Mouse (Mus musculus): Measurements from ENCODE around the gene Lif. TPM values are rescaled to one million over a fixed set of nuclear protein-coding genes. Genes with fewer than 3 reads are reported as not detected.

The Lif gene
- total RNA-seq, 1 experiment: 7.9 TPM

DNA sequence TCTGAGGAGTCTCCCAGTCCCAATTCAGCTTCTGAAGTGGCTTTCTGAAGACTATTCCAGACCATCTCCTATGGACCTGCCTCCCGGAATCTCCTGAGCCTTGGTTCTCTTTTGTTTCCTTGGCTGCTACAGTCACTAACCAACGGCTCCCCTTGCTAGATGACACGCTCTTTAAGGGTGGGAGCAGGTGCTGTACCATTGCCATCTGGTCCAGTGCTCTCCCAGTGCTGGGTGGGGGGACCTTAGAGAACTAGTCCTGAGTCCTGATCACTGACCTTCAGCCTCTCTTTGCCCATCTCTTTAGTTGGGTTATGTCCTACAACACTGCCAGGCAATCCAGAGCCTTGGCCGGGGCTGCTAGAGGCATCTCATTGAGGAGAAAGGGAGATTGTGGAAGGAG is 36.1 kb downstream of the Lif start:
- H3K9me3 ChIP-seq (ENCODE audit: control insufficient read depth, insufficient read depth, low read depth, low read length): no peaks in the 10 kb centered on the region
- H3K4me1 ChIP-seq (ENCODE audit: control insufficient read depth in 2 of 2, insufficient read depth in 2 of 2, low read length in 2 of 2, poor library complexity in 1 of 2): peaks cover 5 to 18% of the 10 kb centered on the region in 2 experiments; a peak in 3 of 4 replicates
- in situ Hi-C loops (cut with MboI; ENCODE audit: low sequenced_read_pairs in 2 of 2, unreplicated experiment in 2 of 2): no loop called here
- H3K27ac ChIP-seq (ENCODE audit: insufficient read depth, low read depth, low read length, poor library complexity, severe bottlenecking): no peak overlapping the region
- no peak overlapping the region for H3K4me3 ChIP-seq (ENCODE audit: insufficient read depth in 1 of 2, low read depth in 1 of 2, low read length in 2 of 2, poor library complexity in 1 of 2, severe bottlenecking in 1 of 2)
- TF ChIP-seq MAFK (IDR thresholded peaks at IDR 0.05; ENCODE audit: insufficient read depth, low read depth, low read length) (no peak), ZNF384 (IDR thresholded peaks at IDR 0.05; ENCODE audit: low read depth, low read length) (no peak), HCFC1 (IDR thresholded peaks at IDR 0.05; ENCODE audit: borderline replicate concordance, insufficient read depth, low read length) (no peak), ZC3H11A (IDR thresholded peaks at IDR 0.05; ENCODE audit: borderline replicate concordance, low read depth, low read length) (no peak), CHD2 (IDR thresholded peaks at IDR 0.05; ENCODE audit: low read depth, low read length) (no peak)
- no peaks in the 10 kb centered on the region for H3K36me3 ChIP-seq (ENCODE audit: control insufficient read depth, insufficient read depth, low read length, poor library complexity, severe bottlenecking)
- no peak for DNase-seq (ENCODE audit: low read depth, low spot score)
- H3K9ac ChIP-seq (ENCODE audit: insufficient read depth, low read depth, low read length, poor library complexity, severe bottlenecking): no peak overlapping the region

DNA sequence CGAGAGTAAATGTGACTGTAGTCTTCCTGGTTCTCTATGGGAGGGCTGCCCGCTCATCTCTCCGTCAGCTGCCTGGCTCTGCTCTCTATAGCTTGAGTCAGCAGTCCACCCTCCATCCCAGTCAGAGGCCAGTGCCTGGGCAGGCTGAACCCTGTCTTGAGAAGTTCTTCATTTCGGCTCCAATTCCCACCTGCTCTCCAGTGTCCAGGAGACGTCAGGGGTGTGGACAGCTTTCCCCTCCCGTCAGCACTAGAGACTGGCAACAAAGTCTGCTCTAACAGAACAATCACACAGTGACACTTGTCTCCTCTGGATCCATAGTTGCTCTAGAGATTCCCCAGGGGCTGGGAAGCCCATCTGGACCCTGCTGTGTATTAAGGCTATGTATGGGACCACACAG is 36.7 kb downstream of the Lif start:
- DNase-seq (ENCODE audit: low read depth, low spot score): no peak
- Histone ChIP-seq H3K4me3 (ENCODE audit: insufficient read depth in 1 of 2, low read depth in 1 of 2, low read length in 2 of 2, poor library complexity in 1 of 2, severe bottlenecking in 1 of 2) (no peak overlapping the region), H3K9me3 (ENCODE audit: control insufficient read depth, insufficient read depth, low read depth, low read length) (no peaks in the 10 kb centered on the region), H3K27ac (ENCODE audit: insufficient read depth, low read depth, low read length, poor library complexity, severe bottlenecking) (no peak overlapping the region), H3K9ac (ENCODE audit: insufficient read depth, low read depth, low read length, poor library complexity, severe bottlenecking) (no peak overlapping the region), H3K36me3 (ENCODE audit: control insufficient read depth, insufficient read depth, low read length, poor library complexity, severe bottlenecking) (no peaks in the 10 kb centered on the region), H3K4me1 (ENCODE audit: control insufficient read depth in 2 of 2, insufficient read depth in 2 of 2, low read length in 2 of 2, poor library complexity in 1 of 2) (peaks cover 10 to 22% of the 10 kb centered on the region in 2 experiments; a peak in 3 of 4 replicates)
- in situ Hi-C loops (cut with MboI; ENCODE audit: low sequenced_read_pairs in 2 of 2, unreplicated experiment in 2 of 2): no loop called here
- TF ChIP-seq HCFC1 (IDR thresholded peaks at IDR 0.05; ENCODE audit: borderline replicate concordance, insufficient read depth, low read length): no peak
- TF ChIP-seq ZNF384 (IDR thresholded peaks at IDR 0.05; ENCODE audit: low read depth, low read length): no peak
- no peak for TF ChIP-seq MAFK (IDR thresholded peaks at IDR 0.05; ENCODE audit: insufficient read depth, low read depth, low read length)
- TF ChIP-seq CHD2 (IDR thresholded peaks at IDR 0.05; ENCODE audit: low read depth, low read length): no peak
- no peak for TF ChIP-seq ZC3H11A (IDR thresholded peaks at IDR 0.05; ENCODE audit: borderline replicate concordance, low read depth, low read length)

DNA sequence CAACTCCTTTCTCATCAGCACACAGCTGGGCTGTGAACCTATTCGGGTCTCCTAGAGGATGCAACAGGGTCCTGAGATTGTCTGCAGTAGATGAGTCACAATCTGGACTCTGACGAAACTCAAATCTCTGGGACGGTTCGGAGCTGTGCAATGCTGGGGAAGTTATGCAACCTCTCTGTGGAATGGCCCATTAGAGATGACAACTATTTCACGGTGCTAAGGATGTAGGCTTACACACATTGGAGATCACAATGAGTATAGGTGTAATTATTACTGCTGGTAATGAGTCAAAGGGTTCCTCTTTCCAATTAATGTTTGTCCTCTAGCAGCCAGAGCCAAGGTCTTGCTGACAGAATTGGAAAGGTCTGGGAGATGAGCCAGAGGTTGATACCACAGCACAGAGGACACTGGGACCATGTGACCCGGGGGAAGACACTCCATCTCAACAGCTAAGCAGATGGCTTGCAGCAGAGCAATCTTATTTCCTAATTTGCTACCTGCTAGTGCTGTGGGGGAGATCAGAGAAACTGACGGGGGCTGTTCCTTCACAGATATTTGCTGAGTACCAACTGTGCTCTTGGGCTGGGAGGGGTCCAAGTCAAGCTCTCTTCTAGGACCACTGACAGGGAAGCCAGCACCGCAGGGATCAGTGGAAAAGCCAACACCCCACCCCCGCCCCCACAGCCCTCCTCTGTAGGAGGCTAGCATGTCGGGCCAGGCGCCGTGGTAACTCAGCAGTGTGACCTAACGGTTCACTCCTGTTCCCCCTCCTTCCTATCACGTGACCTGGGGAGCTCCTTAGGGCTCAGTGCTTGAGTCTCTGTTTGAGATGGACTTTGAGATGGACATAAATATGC is 37.4 kb downstream of the Lif start:
- H3K27ac ChIP-seq (ENCODE audit: insufficient read depth, low read depth, low read length, poor library complexity, severe bottlenecking): no peak overlapping the region
- in situ Hi-C loops (cut with MboI; ENCODE audit: low sequenced_read_pairs in 2 of 2, unreplicated experiment in 2 of 2): no loop called here
- H3K4me1 ChIP-seq (ENCODE audit: control insufficient read depth in 2 of 2, insufficient read depth in 2 of 2, low read length in 2 of 2, poor library complexity in 1 of 2): peaks cover 11 to 28% of the 10 kb centered on the region in 2 experiments; a peak in 3 of 4 replicates

DNA sequence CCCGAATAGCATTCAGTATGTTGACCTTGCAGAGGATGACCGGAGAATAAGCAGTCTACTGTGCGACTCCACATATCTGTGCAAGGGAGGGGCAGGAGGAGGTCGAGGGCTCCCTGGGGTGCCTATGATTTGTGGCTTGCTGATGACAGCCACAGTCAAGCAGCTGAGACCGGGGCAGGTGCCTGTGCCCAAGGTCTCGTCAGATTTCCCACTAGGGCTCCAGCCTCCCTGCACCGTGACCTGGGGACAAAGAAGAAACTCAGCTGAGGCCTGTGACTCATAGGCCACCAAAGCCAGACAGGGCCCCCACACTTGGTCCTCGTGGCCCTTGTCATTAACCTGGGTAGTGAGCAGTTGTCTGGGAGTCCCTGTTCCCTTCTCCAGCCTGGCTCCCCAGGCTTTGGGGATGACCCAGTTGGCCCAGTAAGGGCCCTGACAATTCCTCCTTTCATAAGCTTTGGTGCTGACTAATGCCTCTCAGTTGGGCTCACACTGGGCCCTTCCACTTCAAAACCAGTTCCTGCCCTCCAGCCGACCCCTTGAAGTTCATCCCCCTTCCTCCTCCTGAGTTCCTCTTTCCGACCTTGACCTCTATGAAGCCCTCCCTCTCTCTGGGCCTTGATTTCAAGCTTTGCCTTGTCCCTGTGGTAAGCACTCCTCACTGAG is 39.4 kb downstream of the Lif start:
- TF ChIP-seq MAFK (IDR thresholded peaks at IDR 0.05; ENCODE audit: insufficient read depth, low read depth, low read length) (no peak), CHD2 (IDR thresholded peaks at IDR 0.05; ENCODE audit: low read depth, low read length) (no peak), HCFC1 (IDR thresholded peaks at IDR 0.05; ENCODE audit: borderline replicate concordance, insufficient read depth, low read length) (no peak), ZNF384 (IDR thresholded peaks at IDR 0.05; ENCODE audit: low read depth, low read length) (no peak), ZC3H11A (IDR thresholded peaks at IDR 0.05; ENCODE audit: borderline replicate concordance, low read depth, low read length) (no peak)
- Histone ChIP-seq H3K27ac (ENCODE audit: insufficient read depth, low read depth, low read length, poor library complexity, severe bottlenecking) (no peak overlapping the region), H3K9ac (ENCODE audit: insufficient read depth, low read depth, low read length, poor library complexity, severe bottlenecking) (no peak overlapping the region), H3K36me3 (ENCODE audit: control insufficient read depth, insufficient read depth, low read length, poor library complexity, severe bottlenecking) (no peaks in the 10 kb centered on the region), H3K4me3 (ENCODE audit: insufficient read depth in 1 of 2, low read depth in 1 of 2, low read length in 2 of 2, poor library complexity in 1 of 2, severe bottlenecking in 1 of 2) (no peak overlapping the region), H3K4me1 (ENCODE audit: control insufficient read depth in 2 of 2, insufficient read depth in 2 of 2, low read length in 2 of 2, poor library complexity in 1 of 2) (peaks cover 16 to 45% of the 10 kb centered on the region in 2 experiments; a peak in 3 of 4 replicates), H3K9me3 (ENCODE audit: control insufficient read depth, insufficient read depth, low read depth, low read length) (no peaks in the 10 kb centered on the region)
- no peak for DNase-seq (ENCODE audit: low read depth, low spot score)
- in situ Hi-C loops (cut with MboI; ENCODE audit: low sequenced_read_pairs in 2 of 2, unreplicated experiment in 2 of 2): no loop called here

More for the DNA sequence above, 37.4 kb downstream of the Lif start:
- Histone ChIP-seq H3K36me3 (ENCODE audit: control insufficient read depth, insufficient read depth, low read length, poor library complexity, severe bottlenecking) (no peaks in the 10 kb centered on the region), H3K4me3 (ENCODE audit: insufficient read depth in 1 of 2, low read depth in 1 of 2, low read length in 2 of 2, poor library complexity in 1 of 2, severe bottlenecking in 1 of 2) (no peak overlapping the region), H3K9me3 (ENCODE audit: control insufficient read depth, insufficient read depth, low read depth, low read length) (no peaks in the 10 kb centered on the region), H3K9ac (ENCODE audit: insufficient read depth, low read depth, low read length, poor library complexity, severe bottlenecking) (no peak overlapping the region)
- DNase-seq (ENCODE audit: low read depth, low spot score): no peak
- TF ChIP-seq ZNF384 (IDR thresholded peaks at IDR 0.05; ENCODE audit: low read depth, low read length) (no peak), CHD2 (IDR thresholded peaks at IDR 0.05; ENCODE audit: low read depth, low read length) (no peak), HCFC1 (IDR thresholded peaks at IDR 0.05; ENCODE audit: borderline replicate concordance, insufficient read depth, low read length) (no peak), MAFK (IDR thresholded peaks at IDR 0.05; ENCODE audit: insufficient read depth, low read depth, low read length) (no peak), ZC3H11A (IDR thresholded peaks at IDR 0.05; ENCODE audit: borderline replicate concordance, low read depth, low read length) (no peak)

Measured in ES-E14 (cell line).